Mouse (Mus musculus): Measurements from ENCODE around the gene Fam124b. TPM values are rescaled to one million over a fixed set of nuclear protein-coding genes. Genes with fewer than 3 reads are reported as not detected.

Gene Fam124b
- total RNA-seq (2021), result under 1 TPM in 1 of 2 experiments, not detected in 1; 0.36 TPM

DNA sequence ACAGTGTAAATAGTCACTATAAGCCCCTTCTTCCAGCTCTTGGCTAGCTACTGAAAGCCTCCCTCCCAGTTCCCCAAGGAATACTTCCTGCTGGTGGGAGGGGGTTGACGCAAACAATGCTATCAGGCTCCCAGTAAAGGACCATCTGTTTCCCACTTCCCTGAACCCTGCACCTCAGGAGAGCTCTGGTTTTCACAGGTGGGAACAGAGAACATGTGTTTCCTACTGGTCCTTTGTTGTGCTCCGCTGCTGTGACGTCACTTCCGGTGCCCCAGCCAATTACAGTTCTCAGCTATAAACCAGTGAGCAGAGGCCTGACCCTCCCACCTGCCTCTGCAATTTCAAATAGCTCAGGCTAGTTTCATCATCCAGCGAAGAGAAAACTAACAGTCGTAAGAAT, at the start of gene Fam124b:
Fam124b (minus strand) TSS at position 206 of the 400 bp plus-strand sequence.
- DNase-seq (ENCODE audit: low spot score in 2 of 2), result no peak
- intact Hi-C loops (cut with DNase I), result no loop called here

DNA sequence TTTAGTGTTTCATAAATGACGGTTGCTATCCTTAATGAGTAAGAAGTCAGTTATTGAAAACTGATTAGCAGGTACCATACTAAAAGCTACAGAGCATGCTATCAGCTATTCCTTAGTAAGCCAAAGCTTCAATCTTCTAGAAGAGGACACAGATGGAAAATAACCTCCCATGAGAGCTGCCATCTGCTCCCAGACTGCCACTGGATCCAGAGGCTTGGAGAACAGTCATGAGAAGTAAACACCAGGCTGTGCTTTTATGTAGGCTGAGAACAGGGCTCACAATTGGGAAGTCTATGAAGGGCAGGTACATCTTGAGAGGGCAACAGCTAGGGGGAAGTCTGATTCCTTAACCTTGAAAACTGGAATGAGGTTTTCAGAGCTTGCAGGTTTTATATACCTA, 42.2 kb upstream of the Fam124b start:
- intact Hi-C loops (cut with DNase I), result no loop called here
- DNase-seq (ENCODE audit: low spot score in 2 of 2), result no peak

DNA sequence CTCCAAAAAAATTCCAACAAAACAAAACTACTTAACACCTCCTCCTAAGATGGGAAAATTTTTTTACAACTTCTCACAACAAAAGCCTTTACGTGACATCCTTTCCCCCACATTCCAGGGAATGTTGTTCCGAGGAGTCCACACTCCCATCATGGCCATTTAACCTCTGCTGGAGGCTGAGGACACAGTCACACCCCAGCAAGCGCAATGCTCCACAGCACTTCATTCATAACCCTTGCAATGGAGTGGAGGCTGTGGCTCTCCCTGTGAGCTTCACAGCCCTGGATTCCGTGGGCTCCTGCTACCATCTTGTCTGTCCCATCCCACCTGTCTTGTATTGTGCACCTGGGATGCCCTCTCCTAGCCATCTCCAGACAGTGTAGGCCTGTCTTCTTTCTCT, 40.4 kb upstream of the Fam124b start:
- intact Hi-C loops (cut with DNase I), result no loop called here
- no peak for DNase-seq (ENCODE audit: low spot score in 2 of 2)

DNA sequence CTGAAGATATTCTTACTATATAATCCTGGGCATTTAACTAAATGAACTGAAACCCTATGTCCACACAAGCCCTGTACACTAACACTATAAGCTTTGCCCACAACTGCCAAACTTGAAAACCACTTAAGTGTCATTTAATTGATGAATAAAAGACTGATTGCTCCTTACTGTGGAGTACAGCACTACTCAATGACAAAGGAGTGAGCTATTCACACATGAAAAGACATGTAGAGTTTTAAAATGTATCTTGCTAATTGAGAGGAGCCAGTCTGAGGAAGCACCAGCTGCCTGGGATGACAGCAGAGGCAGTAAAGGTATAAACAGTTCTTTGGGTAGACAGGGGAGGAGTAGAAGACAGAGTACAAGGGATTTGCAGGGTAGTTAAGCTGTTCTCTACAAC, 35.0 kb upstream of the Fam124b start:
- intact Hi-C loops (cut with DNase I), result no loop called here
- DNase-seq (ENCODE audit: low spot score in 2 of 2), result no peak

DNA sequence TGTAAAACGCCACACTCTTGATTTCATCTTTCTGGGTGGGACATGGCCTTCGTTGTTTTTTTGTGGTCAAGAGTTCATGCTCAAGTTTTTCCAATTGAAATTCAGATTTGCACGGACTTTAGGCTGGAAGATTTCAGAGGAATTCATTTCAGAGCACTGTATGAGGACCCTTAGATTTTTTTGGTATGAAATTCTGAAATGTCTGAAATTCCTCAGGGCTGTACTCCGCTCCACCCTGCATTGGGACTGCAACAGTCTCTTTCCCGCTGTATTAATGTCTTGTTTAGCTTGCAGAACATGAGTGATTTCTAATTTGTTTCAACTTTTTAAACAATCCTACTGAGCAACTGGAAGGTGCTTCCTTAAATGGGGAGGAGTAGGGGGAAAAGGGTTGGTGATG, 32.0 kb upstream of the Fam124b start:
- DNase-seq (ENCODE audit: low spot score in 2 of 2), result no peak
- intact Hi-C loops (cut with DNase I), result no loop called here

DNA sequence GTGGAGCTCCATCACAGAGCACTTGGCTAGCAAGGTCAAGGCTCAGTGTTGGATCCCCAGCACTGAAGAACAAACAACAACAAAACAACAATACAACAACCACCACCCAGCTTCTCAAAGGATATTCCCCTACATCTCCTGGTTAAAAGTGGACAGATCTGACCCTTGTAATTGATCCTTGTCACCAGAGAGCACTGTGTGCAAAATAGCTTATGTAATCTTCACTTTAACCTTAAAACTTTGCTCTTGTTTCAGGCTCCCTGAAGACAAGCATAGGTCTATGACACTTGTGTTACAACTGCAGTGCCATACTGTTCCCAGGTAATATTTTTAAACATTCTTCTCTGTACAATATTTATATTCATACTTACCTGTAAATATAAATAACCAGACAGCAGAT, 28.9 kb upstream of the Fam124b start:
- intact Hi-C loops (cut with DNase I), result no loop called here
- no peak for DNase-seq (ENCODE audit: low spot score in 2 of 2)

DNA sequence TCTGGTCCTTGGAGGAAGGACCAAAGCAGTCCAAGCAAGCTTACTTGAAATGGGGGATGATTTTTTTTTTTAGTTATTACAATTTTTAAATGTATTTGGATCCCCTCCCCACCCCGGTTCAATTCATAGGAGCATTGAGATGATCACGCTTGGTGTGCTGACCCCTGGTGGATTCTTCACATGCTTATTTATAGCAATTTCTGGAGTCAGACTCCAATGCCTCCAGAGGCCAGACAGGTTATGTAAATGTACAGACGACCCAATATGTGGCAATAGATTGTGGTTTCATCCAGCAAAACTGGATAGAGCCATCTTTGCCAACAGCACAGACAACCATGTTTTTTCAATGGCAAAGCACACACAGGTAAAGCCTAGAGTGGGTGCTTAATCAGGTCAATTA, 25.9 kb upstream of the Fam124b start:
- intact Hi-C loops (cut with DNase I), result no loop called here
- no peak for DNase-seq (ENCODE audit: low spot score in 2 of 2)

DNA sequence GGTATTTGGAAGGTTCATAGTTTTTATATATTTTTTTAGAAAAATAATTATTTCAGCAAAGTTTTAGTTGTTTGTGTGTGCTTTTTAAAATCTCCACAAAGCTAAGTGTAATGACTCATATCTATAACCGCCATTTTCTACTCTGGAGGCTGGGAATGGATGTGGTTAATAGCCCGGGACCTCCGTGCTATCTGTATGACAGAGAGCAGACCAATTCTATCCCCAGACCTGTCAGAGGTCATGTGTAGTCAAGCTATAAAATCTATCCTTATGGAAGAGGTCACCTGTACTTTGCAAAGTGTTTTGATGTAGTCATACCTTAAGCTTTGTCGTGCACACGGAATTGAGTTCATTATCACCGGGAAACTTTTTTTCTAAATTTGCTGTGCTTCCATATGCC, 23.3 kb upstream of the Fam124b start:
- no peak for DNase-seq (ENCODE audit: low spot score in 2 of 2)
- intact Hi-C loops (cut with DNase I), result no loop called here

DNA sequence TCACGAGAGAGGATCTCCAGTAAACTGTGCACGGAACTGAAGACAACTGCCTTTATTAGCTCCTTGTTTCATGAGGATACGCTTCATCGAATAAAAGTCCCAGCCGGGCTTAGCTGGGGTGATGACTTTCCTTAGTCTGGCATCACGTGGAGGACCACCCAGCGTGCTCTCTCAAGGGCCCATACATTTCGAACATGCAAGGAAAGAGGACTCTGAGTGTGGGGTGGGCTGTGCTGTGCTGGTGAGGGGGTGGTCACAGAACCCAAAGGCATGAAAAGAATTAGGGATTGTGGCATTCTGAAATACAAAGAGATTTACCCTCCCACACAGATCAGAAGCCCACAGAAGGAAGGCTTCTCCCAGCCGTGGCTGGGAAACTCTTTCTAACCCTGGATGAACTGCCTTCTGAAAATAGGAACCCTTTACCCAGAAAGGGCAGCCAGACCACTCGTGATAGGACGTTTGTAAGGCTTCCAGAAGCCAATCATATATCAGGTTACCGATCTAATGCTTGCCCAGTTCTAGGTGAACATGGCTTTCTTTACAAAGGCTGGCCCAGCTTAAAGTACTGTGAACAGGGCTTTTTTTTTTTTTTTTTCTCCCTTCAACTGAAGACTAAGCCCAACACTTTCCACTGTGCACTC, 21.9 kb upstream of the Fam124b start:
- intact Hi-C loops (cut with DNase I), result no loop called here
- no peak for DNase-seq (ENCODE audit: low spot score in 2 of 2)

DNA sequence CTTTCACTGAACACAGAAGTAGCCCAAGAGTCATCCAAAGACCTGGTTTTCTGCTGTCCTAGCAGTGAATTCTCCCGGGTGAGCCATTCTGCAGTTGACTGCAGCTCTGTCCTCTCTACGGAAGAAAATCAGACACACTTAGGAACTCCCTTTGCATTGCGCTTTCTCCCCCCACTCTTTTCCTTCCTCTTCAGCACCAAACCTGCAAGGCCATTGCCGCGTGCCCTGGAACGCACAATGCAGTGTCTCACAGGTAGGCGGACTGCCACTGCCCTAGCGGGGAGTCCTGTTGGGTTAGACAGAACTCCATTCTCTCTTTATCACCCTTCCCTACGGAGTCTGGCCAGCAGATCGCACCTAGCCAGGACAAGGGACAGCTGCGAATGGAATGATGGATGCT, 21.2 kb upstream of the Fam124b start:
- intact Hi-C loops (cut with DNase I), result no loop called here
- no peak for DNase-seq (ENCODE audit: low spot score in 2 of 2)

DNA sequence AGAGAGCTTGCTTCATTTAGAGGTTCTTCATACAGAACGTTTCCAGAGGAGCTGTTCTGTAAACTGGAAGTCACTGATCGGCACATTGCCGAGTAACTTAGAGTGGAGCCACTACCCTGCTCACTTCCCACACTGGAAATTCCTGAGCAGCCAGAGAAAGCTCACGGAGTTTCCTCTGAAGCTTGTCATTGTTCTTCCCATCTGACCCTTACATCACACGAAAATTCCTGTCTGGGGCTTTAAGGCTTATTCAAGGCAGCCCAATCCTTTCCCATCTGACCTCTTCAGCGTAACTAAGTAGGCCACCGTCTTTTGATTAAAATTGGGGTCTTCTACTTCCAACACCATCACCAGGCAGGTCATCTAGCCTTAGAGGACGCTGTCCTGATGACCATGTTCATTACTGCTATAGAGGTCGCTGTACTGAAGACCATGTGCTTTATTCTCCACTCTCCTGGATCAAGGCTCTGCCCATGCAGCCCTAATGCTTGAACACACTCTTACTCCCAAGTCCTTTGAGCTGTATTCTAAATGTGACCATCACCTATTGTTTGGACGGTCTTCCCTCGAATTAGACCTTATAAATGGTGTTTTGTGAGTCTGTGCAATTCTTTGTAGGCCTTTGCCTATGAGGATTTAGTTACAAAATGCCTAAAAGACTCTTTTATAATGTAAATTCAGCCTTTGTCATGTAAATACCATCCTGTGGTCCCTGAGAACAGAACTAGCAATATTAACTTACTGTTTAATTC, 18.9 kb upstream of the Fam124b start:
- intact Hi-C loops (cut with DNase I), result no loop called here
- DNase-seq (ENCODE audit: low spot score in 2 of 2), result no peak

DNA sequence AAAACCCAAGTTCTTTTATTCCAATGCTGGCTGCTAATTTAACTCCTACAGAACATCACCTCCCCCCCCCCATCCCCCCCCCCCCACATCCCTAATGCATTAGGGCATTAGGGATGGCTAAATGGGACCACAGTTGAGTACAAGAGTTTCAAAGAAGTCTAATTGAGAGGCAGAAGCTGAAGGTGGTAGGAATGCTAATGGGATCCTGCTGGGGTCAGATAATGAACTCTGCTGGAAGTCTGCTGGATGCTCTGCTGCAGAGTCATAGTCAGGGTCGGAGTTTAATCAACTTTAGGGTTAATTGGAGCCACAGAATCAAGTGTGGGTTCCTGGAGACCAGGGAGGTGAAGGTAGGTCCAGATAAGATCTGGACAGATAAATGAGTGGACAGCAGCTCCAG, 17.9 kb upstream of the Fam124b start:
- intact Hi-C loops (cut with DNase I), result no loop called here
- no peak for DNase-seq (ENCODE audit: low spot score in 2 of 2)

DNA sequence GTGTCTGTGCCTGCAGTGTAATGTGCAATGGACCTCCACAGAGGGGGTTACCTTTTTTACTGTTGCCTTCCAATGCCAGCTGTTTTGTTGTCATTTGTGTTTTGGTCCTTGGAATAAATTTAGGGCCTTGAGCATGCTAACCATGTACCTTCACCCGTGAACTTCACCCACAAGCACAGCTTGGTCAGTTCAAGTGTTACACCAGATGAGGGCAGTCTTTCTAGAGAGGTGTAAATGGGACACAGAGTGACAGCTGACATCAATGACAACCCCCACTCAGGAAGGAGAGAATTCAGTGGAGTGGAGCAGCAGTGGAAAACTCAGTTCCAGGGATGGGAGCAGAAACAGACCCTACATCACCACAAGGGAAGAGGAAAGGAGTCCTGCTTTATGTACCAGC, 12.3 kb upstream of the Fam124b start:
- intact Hi-C loops (cut with DNase I), result no loop called here
- no peak for DNase-seq (ENCODE audit: low spot score in 2 of 2)

DNA sequence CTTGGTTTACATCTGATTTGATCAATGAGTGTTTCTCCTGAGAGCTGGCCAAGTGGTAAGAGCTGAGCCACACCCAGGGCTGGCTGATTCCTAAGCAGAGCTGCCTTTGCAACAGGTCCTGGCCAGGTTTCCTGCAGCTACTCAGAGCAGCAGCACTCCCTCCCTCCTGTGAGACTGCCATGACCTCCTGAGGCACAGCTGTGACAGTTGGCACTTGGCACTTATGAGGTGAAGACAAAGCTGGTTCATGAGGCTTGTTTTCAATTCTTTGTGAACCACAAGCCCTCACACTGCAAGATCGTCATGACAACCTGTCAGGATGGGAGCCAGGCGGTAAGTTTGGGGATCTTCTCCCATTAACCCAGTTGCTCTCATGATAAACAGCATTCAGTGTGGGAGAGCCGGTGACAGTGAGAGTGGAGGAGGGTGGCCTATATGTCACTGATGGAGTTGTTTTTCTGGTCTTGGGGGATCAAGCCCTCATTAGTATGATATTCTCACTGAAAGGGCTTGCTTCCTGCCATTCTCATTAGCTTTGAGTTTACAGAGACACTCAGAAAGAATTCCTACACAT, 6.7 kb upstream of the Fam124b start:
- DNase-seq (ENCODE audit: low spot score in 2 of 2), result no peak
- intact Hi-C loops (cut with DNase I), result no loop called here

DNA sequence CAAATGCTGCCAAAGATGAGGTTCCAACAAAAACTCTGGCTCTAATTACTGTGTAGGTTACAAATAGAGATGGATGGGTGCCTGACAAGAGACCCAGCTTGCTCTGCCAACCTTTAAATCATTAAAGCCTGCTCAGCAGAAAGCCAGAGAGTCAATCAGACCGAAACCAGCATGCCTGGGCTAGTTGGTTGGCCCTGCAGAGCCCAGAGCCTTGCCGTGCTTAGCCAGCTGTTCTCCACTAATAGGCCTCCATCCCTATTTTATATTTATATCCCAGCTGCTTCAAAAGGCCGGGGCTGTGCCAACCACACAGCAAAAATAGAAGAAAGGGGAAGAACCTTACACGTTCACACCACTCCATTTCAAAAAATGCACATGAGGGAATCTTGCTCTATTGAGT, 2.9 kb upstream of the Fam124b start:
- intact Hi-C loops (cut with DNase I), result no loop called here
- DNase-seq (ENCODE audit: low spot score in 2 of 2), result no peak

DNA sequence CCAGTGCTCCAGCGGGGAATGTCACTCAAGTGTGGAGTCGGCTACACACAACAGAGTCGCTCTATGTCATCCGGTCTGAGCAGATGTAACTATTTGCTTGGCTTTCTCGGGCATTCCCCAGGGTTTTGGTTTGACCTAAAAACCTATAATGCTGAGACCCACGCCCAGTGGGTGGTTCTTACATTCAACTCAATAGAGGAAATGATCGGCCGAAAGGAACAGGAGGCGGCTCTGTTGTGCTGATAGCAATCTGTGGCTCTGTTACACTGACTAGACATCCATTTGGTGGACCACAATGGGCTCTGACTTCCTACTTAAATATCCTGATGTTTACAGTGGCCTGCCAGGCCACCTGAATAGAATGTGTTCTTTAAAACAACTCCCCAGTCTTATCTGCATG, 4.4 kb downstream of the Fam124b start:
- intact Hi-C loops (cut with DNase I), result no loop called here
- no peak for DNase-seq (ENCODE audit: low spot score in 2 of 2)

DNA sequence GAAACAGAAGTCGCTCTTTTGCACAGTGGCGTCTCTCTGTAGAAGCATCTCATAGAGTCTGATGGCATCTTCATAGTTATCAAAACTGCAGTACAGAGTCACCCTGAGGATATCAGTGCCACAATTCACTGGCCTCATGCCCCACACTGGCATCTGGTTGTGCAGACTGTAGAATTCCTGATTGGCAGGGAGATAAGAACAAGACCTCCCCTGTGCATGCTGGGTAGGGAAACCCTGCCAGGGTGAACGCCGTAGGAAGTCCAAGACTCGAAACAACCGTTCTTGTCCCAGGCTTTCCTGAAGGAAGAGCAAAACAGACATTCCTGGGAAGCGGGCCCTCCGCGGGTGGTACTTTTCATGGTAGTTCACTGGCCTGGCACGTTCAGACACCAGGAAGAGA, 5.1 kb downstream of the Fam124b start:
- intact Hi-C loops (cut with DNase I), result no loop called here
- no peak for DNase-seq (ENCODE audit: low spot score in 2 of 2)

DNA sequence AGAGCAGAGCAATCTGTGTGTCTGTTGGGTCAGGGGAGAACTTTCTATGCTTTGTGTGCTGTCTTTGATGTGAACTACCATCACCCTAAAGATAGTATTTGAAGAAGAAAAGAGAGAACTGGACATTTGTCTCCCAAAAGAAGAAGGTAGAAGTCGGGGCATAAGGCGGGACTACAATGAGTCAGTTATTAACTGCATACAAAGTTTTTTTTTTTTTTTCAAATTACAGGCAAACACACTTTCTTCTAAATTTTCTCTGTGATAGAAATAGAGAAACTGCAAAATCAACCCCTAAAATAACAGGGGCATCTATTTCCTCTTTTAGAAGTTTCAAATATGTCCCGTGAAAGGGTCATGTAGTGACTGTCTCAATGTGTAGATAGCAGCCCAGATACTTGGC, 16.0 kb downstream of the Fam124b start:
- intact Hi-C loops (cut with DNase I), result no loop called here
- no peak for DNase-seq (ENCODE audit: low spot score in 2 of 2)

DNA sequence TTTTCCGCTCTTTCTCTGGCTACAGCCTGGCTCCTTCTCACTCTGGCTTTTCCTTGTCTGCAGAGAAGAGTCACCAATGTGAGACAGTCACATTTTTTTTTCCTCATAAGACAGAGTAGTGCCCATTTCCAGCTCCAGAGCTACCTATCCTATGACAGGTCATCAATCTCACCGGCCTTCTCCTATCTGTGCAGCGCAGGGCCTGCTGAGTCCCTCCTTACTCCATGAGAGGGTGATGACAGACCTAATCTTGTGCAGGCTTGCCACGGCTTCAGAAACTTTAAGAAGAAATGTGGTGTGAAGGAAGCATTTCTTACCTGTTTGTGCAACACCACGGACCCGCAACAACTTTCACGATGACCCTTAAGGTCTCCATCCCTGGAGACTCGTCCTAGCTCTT, 25.4 kb downstream of the Fam124b start:
- DNase-seq (ENCODE audit: low spot score in 2 of 2), result no peak
- intact Hi-C loops (cut with DNase I), result no loop called here

DNA sequence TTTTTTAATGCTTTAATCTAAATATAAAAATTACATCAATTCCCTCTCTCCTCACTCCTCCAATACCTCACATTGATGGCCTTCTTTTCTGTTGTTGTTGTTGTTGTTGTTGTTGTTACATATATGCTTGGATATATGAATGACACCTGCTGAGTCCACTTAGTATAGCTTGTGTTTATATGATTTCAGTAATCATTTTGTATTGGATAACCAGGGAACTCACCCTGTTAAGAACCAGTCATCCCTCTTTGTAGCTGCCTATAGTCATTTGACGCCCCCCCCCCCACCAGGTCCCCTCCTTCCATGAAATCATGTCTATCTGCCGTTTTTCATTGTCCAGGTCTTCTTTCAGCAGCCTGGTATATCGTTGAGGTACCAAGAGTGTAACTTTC, 36.9 kb downstream of the Fam124b start:
- intact Hi-C loops (cut with DNase I), result loop anchor here (2.0 to 10.0 kb wide), 4 partner anchors 226 to 1123 kb away; no protein-coding TSS in a partner anchor
- DNase-seq (ENCODE audit: low spot score in 2 of 2), result no peak

DNA sequence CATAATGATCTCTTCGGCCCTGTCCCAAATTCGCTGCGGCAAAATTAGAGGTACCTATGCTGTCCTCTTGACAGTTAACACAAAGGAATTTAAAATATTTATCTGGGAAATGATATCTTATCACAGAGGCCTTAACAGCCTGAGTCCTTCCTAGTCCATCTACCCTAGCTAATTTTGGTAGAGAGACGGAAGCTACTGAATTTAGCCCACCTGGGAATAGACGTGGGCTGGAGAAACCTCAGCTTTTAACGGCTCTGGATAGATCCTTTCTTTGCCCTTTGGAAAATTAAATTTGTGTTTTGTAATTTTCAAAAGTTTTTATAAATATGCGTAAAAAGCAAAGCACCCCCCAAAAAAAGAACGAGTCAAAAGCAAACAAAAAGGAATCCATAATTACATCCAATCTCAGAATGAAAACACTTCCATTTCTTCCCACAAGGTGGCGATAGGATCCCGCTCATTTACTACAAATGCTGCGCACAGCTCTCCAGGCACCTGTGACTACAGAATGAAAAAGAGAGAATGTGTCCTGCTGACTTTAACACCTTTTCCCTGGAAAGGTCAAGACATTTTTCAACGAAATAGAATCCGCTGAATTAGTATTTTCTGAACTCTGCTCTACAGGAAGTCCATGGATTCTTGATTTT, 37.4 kb downstream of the Fam124b start:
- intact Hi-C loops (cut with DNase I), result loop anchor here (2.0 to 10.0 kb wide), 4 partner anchors 226 to 1124 kb away; no protein-coding TSS in a partner anchor
- DNase-seq (ENCODE audit: low spot score in 2 of 2), result peak in 1 of 2 experiments; percentile 54
